Mouse (Mus musculus): Measurements from ENCODE around the gene Clrn2.

The Clrn2 gene

DNA sequence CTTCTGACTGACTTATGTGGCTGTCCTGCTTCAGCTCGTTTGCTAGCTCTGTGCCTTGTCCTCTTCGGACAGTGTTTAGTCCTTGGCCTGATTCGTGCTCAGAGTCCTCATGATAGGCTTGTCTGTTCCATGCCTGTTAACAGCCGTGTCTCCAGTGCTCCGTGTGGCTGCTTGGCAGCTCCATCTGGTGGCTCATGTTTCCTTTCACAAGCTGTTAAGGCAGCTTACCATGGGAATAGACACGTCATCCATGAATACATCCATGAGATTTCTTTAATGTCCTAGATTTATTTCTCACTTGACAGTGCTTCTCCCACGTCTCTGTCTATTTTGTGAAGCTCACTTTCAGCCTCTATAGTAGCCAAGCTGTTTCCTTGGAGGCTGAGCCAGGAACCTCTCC is 56.5 kb downstream of the Clrn2 start:
- no peak for DNase-seq (ENCODE audit: low spot score in 2 of 2)

DNA sequence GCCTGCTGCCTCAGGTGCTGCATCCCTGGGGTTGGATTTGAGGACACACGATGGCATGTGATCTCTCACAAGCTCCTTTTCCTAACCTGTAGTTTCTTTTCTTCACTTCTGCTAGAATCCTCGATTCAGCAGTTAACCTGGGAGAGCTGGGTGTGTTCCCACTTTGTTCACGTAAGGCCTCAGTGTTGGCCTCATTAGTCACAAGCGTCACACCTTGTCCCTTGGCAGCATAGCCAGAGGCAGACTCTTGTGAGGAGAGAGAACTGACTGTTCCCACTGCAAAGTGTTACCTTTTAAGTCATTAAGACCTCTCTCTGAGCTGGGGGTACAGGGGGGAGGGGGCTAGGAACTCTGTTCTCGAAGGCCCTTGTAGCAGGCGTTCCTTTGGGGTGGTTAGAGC is 59.4 kb downstream of the Clrn2 start:
- no peak for DNase-seq (ENCODE audit: low spot score in 2 of 2)

DNA sequence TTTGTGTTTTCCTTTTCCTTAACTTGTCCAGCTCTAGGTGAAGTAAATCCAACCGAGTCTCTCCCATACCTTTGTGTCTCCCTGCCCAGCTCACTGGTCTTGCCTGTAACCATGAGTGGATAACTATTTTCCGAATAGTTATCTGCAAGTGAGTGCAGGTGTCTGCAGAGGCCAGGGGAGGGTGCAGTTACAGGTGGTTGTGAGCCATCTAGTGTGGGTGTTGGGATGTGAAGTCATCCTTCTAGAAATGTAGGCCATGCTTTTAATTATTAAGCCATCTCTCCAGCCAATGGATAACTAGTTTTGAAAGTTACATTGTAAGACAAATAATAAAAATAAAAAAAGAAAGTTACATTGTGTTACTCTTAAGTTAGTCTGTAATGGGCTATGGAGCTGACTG is 60.0 kb downstream of the Clrn2 start:
- no peak for DNase-seq (ENCODE audit: low spot score in 2 of 2)
